Mouse (Mus musculus) adrenal gland, postnatal 4 days (tissue): ENCODE results near the gene Asap2. TPM values are rescaled to one million over a fixed set of nuclear protein-coding genes. Genes with fewer than 3 reads are reported as not detected.
"Not testable (repeated sequence)": the region's sequence is repeated elsewhere in the genome, so short reads cannot be mapped to it uniquely, and the experiment has no call there.

ENCODE experiments used
- DNase-seq, 2 experiments: peaks; one replicate each; pipeline ENCODE4 v3.0.0; 2021 to 2022; ENCODE audit warnings: low spot score in 2 of 2, mixed read lengths in 2 of 2
- long read RNA-seq, 2 experiments: library from polyadenylated mRNA; stranded (forward); transcript quantifications; one replicate each; pipeline ENCODE4 v2.0.0; 2021
- total RNA-seq, 2 experiments: library from RNA; stranded (reverse); gene quantifications; 2 replicates each; pipeline ENCODE4 v1.2.3; 2021

The Asap2 gene
- total RNA-seq, result 10 to 100 TPM; 26.6 to 27.8 TPM
- long read RNA-seq, experiment 1, partial matches to known transcripts, result 0 of 2 reads
- long read RNA-seq, experiment 1, other reads (novel, unspliced or antisense), result 2 of 2 reads
- long read RNA-seq, experiment 2, partial matches to known transcripts, result 6 of 17 reads
- long read RNA-seq, experiment 2, other reads (novel, unspliced or antisense), result 8 of 17 reads

DNA sequence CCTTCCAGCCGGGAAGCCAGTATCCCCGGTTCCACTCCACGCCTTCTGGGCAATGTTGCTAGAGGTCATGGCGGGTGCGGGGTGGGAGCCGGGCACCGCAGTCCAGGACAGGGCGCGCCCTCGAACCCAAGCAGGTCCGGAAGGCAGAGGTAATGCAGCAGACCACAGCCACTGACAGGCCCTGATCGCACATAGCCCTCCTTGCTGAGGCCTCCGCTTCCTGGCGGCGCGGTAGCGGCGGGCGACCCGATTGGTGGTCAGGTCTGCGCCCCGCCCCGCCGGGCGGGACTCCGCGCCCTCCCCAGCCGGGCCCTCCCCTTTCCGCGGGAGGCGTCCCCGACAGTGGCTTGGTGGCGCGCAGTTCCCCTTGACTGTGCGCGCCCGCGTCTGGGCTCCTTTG is at the start of gene Asap2:
TSS of gene Asap2 (plus strand) at position 328 of the 400 bp plus-strand sequence.
- peak; percentile 3 to 13 for DNase-seq

DNA sequence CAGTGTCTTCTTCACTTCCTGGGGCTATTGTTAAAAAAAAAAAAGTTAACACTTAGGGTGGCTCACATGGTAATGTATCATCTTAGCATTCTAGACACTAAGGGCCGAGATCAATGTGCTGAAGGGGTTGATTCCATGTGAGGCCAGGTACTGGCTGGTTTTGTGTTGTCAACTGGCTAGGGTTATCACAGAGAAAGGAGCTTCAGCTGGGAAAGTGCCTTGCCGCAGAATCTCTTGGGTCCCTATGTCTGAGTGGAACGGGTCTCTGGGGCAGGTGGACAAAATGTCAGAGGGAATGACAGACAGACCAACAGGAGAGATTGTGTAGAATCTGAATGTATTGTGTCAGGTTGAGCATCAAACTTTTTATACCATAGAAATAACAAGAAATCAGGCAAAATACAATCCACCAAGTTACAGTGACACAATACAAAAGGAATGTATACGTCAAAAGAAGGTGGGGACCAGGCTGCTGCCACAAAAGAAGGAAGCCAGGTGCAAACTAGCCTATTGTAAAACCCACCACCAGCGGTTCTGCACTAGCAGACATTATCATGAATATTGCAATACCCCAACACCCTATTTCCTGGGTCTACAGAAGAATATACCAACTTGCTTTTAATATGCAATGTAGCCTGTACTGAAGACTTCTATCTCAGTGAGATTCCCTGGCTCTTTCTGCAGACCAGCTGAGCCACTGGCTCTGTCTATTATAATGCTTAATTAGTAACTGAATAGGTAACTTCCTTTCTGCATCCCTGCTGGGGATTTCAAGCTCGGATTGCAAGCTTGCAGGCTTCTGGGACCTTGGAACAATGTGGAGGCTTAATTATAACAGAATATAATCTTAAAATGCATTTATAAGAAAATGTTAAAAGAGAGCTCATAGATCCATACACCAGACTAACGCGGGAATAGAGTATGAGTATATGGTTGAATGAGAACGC is 42.9 kb upstream of the Asap2 start:
- DNase-seq, result not testable (repeated sequence)

GRCm38 (mm10) chr12:20990579-20990978 is 320 bp downstream of the Asap2 start:
- peak in 1 of 2 experiments; percentile 2 for DNase-seq

DNA sequence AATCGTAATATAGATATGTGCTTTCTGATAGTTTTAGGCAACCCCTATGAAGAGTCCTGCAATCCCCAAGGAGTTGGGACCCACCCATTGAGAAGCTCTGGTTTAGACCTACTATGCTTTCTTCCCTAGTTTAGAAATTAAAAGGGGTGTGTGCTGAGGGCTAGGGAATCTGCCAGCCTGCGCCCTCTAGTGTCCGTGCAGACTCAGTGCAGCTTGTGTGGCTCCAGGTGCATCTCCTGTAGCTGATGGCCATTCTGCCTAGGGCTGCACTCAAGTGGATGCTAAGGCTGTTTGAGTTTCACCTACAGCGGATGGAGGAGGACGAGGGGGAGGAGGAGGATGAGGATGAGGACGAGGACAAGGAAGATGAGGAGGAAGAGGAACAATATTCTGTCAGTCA is 40.6 kb downstream of the Asap2 start:
- not testable (repeated sequence) for DNase-seq

DNA sequence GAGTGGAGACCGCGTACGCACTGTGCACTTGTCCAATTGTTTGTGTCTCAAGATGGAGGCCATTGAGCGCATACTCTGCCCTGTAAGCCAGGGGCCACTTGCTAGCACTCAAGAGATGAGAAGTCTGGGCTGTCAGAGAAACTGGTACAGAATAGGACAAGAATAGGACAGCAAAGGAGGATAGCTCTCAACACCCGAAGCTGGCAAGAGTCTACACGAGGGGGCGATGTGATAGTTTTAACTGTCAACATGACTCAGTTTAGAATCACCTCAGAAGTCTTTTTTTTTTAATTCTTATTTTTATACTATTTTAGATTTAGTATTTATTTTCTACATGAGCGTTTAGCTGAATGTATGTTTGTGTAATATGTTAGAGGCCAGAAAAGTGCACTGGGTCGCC is 56.5 kb downstream of the Asap2 start:
- not testable (repeated sequence) for DNase-seq

DNA sequence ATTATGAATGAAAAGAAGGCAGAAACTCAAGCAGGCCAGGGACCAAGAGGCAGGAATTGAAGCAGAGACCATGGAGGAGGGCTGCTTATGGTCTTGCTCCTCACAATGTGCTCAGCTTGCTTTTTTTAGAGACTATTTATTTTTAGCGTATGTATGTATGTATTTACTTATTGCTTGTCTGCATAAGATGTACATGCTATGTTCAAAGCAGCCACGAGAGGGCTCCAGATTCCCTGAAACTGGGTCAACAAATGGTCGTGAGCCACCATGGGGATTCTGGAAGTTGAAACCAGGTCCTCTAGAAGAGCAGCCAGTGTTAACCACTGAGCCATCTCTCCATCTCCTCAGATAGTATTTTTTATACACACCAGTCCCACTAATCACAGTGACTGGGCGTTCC is 85.5 kb downstream of the Asap2 start:
- DNase-seq, result peak; percentile 25 to 57

- DNase-seq, result not testable (repeated sequence)
These were observed 99.9 kb downstream of the Asap2 start for GRCm38 (mm10) chr12:21090168-21090567.

GRCm38 (mm10) chr12:21092446-21092845 is 102.2 kb downstream of the Asap2 start:
- not testable (repeated sequence) for DNase-seq

DNA sequence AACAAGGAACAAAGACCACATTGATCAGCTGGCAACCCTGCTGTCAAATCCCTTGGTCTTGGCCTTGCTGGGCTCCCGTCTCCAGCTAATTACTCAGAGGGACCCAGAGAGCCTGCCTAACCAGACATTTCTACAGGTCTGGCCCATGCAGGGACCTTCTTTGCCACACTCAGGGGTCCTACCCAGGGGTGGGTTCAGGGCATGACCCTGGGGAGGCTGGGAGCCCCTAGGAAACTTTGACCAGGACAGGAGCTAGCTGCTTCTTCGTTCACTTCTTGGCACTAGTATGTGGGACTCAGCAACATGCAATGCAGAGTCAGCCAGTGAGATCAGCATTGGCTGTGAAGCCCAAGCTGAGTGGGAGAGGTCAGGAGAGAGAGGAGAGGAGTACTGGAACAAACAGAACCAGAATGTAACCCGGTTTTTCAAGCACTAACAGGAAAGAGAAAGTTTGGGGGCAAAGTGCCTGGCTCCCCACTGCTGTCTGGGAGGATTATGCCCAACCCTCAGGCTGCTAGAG is 107.6 kb downstream of the Asap2 start:
- not testable (repeated sequence) for DNase-seq

DNA sequence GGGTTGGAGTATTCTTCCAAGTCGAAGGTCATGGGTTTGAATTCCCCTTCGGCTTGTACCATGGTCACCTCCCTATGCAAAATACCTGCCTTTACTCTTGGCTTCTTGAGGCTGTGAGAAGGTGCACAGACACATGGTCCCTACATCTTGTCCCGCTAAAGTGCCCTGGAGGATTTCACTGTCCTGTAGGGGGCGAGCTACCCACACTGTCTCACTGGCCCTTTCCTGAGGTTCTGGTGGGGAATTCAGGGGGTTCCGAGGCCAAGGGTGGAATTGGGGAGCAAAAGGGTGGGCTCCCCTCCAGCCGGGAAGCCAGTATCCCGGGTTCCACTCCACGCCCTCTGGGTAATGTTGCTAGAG is 120.8 kb downstream of the Asap2 start:
- DNase-seq, result not testable (repeated sequence)

- peak; percentile 55 to 68 for DNase-seq
These were observed 121.5 kb downstream of the Asap2 start for GRCm38 (mm10) chr12:21111476-21112452.

GRCm38 (mm10) chr12:21112453-21112857 is 122.2 kb downstream of the Asap2 start:
- peak; percentile 26 to 38 for DNase-seq

- no peak for DNase-seq
These were observed 129.2 kb downstream of the Asap2 start for GRCm38 (mm10) chr12:21119446-21119845.

GRCm38 (mm10) chr12:21122818-21123217 is 132.6 kb downstream of the Asap2 start:
- DNase-seq, result no peak

DNA sequence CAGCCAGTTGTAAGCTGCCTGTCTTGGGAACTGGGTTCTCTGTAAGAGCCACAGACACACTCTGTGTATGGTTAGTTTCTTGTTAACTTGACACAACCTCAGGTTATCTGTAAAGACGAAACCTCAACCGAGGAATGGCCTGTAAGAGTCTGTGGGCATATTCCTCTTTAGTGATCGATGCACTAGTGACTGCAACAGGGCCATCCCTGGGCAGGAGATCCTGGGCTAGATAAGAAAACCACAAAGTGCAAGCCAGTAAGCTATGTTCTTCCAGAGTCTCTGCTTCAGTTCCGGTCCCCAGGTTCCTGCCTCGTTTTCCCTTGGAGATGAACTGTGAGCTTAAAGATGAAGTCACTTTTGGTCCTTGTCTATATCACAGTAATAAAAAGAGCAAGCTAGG is 133.4 kb downstream of the Asap2 start:
- DNase-seq, result no peak

DNA sequence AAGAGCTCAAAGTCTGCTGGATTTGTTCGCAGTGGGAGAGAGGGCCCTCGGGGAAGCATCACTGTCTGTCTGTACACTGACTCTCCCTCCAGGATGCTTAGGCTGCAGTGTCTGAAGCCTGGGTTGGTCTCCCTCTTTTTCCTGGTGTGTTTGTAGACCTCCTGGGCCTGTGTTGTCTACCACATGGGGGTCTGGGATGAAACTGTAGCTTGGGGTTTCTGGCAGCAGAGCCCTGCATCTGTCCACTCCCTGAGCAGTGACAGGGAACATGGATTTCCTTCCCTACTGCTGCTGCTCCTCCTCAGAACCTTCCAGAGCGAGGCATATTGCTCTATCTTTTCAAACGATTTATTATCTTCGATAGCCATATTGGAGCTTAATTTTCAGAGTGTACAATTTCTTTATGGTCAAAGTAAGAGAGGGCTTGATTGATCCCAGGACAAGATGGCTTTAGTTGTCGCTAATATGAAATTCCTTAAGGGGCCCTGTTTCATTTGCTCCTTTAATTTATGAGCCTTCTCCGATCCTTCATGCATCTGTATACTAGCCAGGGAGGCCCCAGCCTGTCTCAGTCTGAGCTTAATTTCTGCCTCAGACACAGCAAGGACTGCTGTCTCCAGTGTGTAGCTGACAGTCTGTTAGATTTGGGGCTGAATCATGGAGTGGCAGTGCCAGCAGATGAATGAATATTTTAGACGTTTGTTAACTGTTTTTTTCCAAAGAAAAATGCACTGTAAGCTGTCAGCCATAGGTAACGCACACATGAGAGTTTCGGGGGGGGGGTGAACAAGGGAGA is 135.6 kb downstream of the Asap2 start:
- DNase-seq, result no peak

DNA sequence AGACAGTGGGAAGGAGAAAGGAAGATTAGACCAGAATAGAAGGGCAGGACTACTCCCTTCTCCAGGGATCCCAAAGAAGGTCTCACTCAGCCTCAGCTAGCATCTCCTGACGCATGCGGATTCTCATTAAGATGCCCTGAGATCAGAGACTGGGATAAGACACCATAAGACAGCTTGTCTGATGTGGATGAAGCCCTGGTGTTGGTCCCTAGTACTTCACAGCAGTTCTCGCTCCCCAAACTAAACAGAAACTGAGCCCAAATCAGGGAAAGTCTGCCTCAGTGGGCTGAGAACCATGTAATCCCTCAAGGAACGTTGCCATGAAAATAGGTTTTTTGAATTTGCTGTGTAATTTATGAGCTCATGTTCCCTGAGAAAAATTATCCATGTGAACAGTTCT is 136.3 kb downstream of the Asap2 start:
- no peak for DNase-seq

- no peak for DNase-seq
These were observed 138.9 kb downstream of the Asap2 start for GRCm38 (mm10) chr12:21128930-21129869.

DNA sequence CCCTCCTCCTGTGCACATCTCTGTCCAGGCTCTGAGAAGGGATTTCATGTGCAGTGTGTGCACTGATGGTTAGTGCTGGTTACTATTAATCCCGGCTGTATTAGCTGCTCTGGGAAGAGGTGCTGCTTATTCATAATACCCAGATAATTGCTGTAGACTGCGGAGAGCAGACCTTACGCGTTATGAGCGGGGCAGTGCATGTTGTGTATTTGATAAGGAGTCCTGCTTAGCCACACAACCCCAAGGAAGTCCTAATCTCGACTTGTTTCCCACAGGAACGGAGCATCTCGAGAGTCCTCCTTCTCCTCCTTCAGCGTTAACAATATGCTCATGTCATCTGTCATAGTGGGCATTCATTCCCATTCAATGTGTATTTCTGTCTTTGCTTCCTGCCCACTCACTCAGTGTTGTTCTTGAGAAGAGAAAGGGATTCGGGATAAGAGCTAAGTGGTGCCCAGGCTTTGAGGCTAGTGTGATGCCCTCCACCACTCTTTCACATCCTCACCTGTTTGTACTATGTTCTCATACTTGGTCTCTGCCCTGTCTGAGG is 140.1 kb downstream of the Asap2 start:
- DNase-seq, result no peak
